Mouse (Mus musculus) olfactory bulb, adult 2 months (tissue): ENCODE data around the gene Itprid2. TPM values are rescaled to one million over a fixed set of nuclear protein-coding genes. Genes with fewer than 3 reads are reported as not detected.

Experiments used
- H3K27ac ChIP-seq: fragments of 200-500 bp; 2 replicates; pipeline ENCODE4 v1.5.1; 2012; ENCODE audit warnings: low read depth, low read length; ENCODE audit not compliant: insufficient read depth
- H3K4me1 ChIP-seq: fragments of 200-500 bp; 2 replicates; pipeline ENCODE4 v1.6.1; 2012; ENCODE audit warnings: low read length; ENCODE audit not compliant: control insufficient read depth, insufficient read depth
- H3K4me3 ChIP-seq: fragments of 200-500 bp; 2 replicates; pipeline ENCODE4 v1.5.1; 2012; ENCODE audit warnings: mild to moderate bottlenecking, low read depth, low read length, moderate library complexity; ENCODE audit not compliant: insufficient read depth
- CTCF ChIP-seq: fragments of 200-500 bp; IDR thresholded peaks from 2 replicates; pipeline ENCODE4 v1.5.1; 2012; ENCODE audit warnings: low read depth, mild to moderate bottlenecking, low read length, moderate library complexity; ENCODE audit not compliant: insufficient read depth
- POLR2A ChIP-seq: fragments of 200-500 bp; IDR thresholded peaks from 2 replicates; pipeline ENCODE4 v1.6.1; 2012; ENCODE audit warnings: mild to moderate bottlenecking, low read depth, low read length, moderate library complexity; ENCODE audit not compliant: insufficient read depth
- WGBS: fragments of 180-500 bp; shearing (Covaris S2); methylation state at CpG from one replicate; pipeline ENCODE4 v1.1.7; 2018; 5-methylcytosine and 5-hydroxymethylcytosine counted together
- polyA plus RNA-seq: library from polyadenylated mRNA; stranded (reverse); fragments of >200 nt; gene quantifications from 2 replicates; pipeline ENCODE4 v1.2.4, GENCODE M21; 2012; ENCODE audit warnings: low replicate concordance; ENCODE audit not compliant: missing spikeins, insufficient read depth, insufficient read length

Itprid2 gene
- polyA plus RNA-seq, 1 experiment = not detected

GRCm38 (mm10) chr2:79717846-79718245 is 82.7 kb downstream of the Itprid2 start:
- Histone ChIP-seq H3K4me3 (no peak overlapping the region), H3K27ac (no peak overlapping the region), H3K4me1 (no peaks in the 10 kb centered on the region)
- TF ChIP-seq CTCF (no peak), POLR2A (no peak)

DNA sequence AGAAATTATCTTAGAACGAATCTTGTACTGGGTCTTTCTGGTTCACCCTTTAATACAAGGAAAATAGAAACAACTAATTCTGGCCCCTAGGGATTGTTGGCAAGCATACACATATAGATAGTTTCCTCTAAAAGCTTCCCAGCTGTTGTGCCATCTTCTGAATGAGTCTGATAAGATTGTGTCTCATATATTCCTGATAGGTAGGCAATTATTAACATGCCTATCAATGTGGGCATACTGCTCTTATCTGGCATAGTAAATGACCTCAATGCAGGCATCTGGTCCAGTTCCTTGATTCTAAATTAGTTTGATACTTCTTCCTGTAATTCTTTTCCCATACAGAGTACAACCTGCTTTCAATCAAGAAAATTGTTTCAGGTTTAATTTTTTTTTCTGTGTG is 87.3 kb downstream of the Itprid2 start:
- Histone ChIP-seq H3K4me3 (no peak overlapping the region), H3K27ac (no peak overlapping the region), H3K4me1 (no peaks in the 10 kb centered on the region)
- TF ChIP-seq CTCF (no peak), POLR2A (no peak)
- WGBS = 49% methylated on average over 1 of the region's 1 CpGs

Other genes starting within 250 kb of the Itprid2 start
- gene Neurod1, start 178.6 kb upstream of the Itprid2 start, polyA plus RNA-seq = not detected in 2 replicates
- gene Cerkl, start 178.6 kb upstream of the Itprid2 start, polyA plus RNA-seq = not detected in 2 replicates
- not detected in 2 replicates for gene Ppp1r1c, start 72.4 kb downstream of the Itprid2 start, polyA plus RNA-seq